Mouse (Mus musculus) myocyte (in vitro differentiated cells): Measurements from ENCODE around the gene Stard10.

ENCODE experiments used
- CEBPB ChIP-seq: IDR thresholded peaks from 2 replicates; pipeline ENCODE4 v1.6.1; 2011; ENCODE audit warnings: mild to moderate bottlenecking, moderate library complexity; ENCODE audit not compliant: poor library complexity, insufficient read depth, severe bottlenecking
- MAX ChIP-seq: IDR thresholded peaks from one replicate; pipeline ENCODE4 v1.6.1; 2011; ENCODE audit warnings: low read depth, mild to moderate bottlenecking, control low read depth
- MYOD1 ChIP-seq, 3 experiments: IDR thresholded peaks; one replicate each; pipeline ENCODE4 v1.6.1; 2011; ENCODE audit warnings: control low read depth in 2 of 3, low read depth in 2 of 3, mild to moderate bottlenecking in 2 of 3, moderate library complexity in 1 of 3; ENCODE audit not compliant: insufficient read length in 2 of 3, control insufficient read depth in 1 of 3
- MYOG ChIP-seq, 3 experiments: IDR thresholded peaks; one replicate each; pipeline ENCODE4 v1.6.1; 2011; ENCODE audit warnings: control low read depth in 2 of 3, low read depth in 2 of 3, mild to moderate bottlenecking in 2 of 3; ENCODE audit not compliant: insufficient read length in 2 of 3, control insufficient read depth in 1 of 3, insufficient read depth in 1 of 3
- POLR2A ChIP-seq: IDR thresholded peaks from one replicate; pipeline ENCODE4 v1.6.1; 2011; ENCODE audit warnings: low read depth, mild to moderate bottlenecking, control low read depth, moderate library complexity; ENCODE audit not compliant: insufficient read length
- POLR2AphosphoS2 ChIP-seq: IDR thresholded peaks from one replicate; pipeline ENCODE4 v1.6.1; 2011; ENCODE audit warnings: low read depth, control low read depth; ENCODE audit not compliant: insufficient read length
- REST ChIP-seq: IDR thresholded peaks from one replicate; pipeline ENCODE4 v1.6.1; 2011; ENCODE audit warnings: mild to moderate bottlenecking, control low read depth, moderate library complexity; ENCODE audit not compliant: insufficient read depth, insufficient read length
- SRF ChIP-seq: IDR thresholded peaks from one replicate; pipeline ENCODE4 v1.6.1; 2011; ENCODE audit warnings: low read depth; ENCODE audit not compliant: control insufficient read depth, insufficient read length
- TCF12 ChIP-seq: IDR thresholded peaks from one replicate; pipeline ENCODE4 v1.6.1; 2011; ENCODE audit warnings: mild to moderate bottlenecking, control low read depth; ENCODE audit not compliant: poor library complexity, insufficient read depth, severe bottlenecking
- TCF3 ChIP-seq: IDR thresholded peaks from one replicate; pipeline ENCODE4 v1.6.1; 2011; ENCODE audit warnings: low read depth, control low read depth; ENCODE audit not compliant: insufficient read length
- USF1 ChIP-seq: IDR thresholded peaks from one replicate; pipeline ENCODE4 v1.6.1; 2011; ENCODE audit warnings: low read depth, mild to moderate bottlenecking, control low read depth, moderate library complexity

GRCm38 (mm10) chr7:101344892-101345291 lies 28.0 kb downstream of the Stard10 start:
- TF ChIP-seq POLR2A (no peak), POLR2AphosphoS2 (no peak), MYOG (IDR thresholded peaks at IDR 0.05; ENCODE audit: control insufficient read depth in 1 of 3, insufficient read depth in 1 of 3, insufficient read length in 2 of 3, low read depth in 2 of 3) (peak in 1 of 3 experiments; percentile 53), MYOD1 (IDR thresholded peaks at IDR 0.05; ENCODE audit: control insufficient read depth in 1 of 3, insufficient read length in 2 of 3, low read depth in 2 of 3) (peak in 2 of 3 experiments; percentile 32 to 83), SRF (no peak), CEBPB (no peak), TCF12 (no peak), MAX (no peak), USF1 (no peak), REST (no peak), TCF3 (no peak)
